In the genomic region with DNA sequence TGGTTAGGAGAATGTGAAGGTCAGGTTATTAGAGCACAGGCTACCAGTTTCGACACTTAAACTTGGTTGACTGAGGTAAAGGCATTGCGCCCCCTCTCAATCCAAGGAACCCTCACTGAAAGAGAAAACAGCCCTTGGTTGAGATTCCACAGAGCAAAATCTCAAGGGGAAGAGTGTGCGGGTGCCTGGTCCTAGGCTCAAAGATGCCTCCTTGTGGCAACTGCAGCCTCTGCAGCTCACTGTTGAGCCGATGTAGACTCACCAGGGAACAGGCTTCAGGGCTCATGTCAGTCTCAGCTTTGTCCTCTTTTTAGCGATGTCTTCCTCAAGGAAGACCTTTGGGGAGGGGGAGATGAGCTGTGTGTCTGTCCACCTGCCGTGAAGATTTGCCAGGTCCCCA, we compare ENCODE assay signal across 9 mouse cellular contexts.
A peak's percentile ranks its signal among the peaks of the same experiment; 100 is the strongest.
DNase-seq lines count a peak whose midpoint lies in the region; ATAC-seq and TF ChIP-seq lines count a peak whose summit lies in the region.
"Had no signal": no experiment of that assay in that cellular context is flagged by ENCODE, and none has a peak within 500 bp of the region (broad histone marks: within the 10 kb centered on the region; RNA-seq: fewer than 3 reads in every experiment).

No protein-coding gene starts in this region.

- H3K27me3 ChIP-seq in hindbrain, embryonic 11.5 days (ENCODE audit: control insufficient read depth, insufficient read depth, low read length): no peaks in the 10 kb centered on the region
- no peaks in the 10 kb centered on the region for H3K27me3 ChIP-seq in hindbrain, embryonic 12.5 days
- H3K27me3 ChIP-seq in embryonic facial prominence, embryonic 10.5 days (replicated peaks; ENCODE audit: low read depth, poor library complexity, severe bottlenecking): no peaks in the 10 kb centered on the region
- no peaks in the 10 kb centered on the region for H3K27me3 ChIP-seq in heart, embryonic 14.5 days (ENCODE audit: control insufficient read depth, insufficient read depth, low read length)
- no peaks in the 10 kb centered on the region for H3K27me3 ChIP-seq in lung, postnatal 0 days (replicated peaks; ENCODE audit: insufficient read depth, low read length)

- no peaks in the 10 kb centered on the region for H3K36me3 ChIP-seq in hindbrain, embryonic 11.5 days (ENCODE audit: control insufficient read depth, insufficient read depth, low read length)
- H3K36me3 ChIP-seq in hindbrain, embryonic 12.5 days: no peaks in the 10 kb centered on the region
- no peaks in the 10 kb centered on the region for H3K36me3 ChIP-seq in embryonic facial prominence, embryonic 10.5 days (replicated peaks)
- no peaks in the 10 kb centered on the region for H3K36me3 ChIP-seq in heart, embryonic 14.5 days (ENCODE audit: control insufficient read depth, insufficient read depth, low read length)
- no peaks in the 10 kb centered on the region for H3K36me3 ChIP-seq in lung, postnatal 0 days (ENCODE audit: insufficient read depth, low read length)

- no peaks in the 10 kb centered on the region for H3K9me3 ChIP-seq in hindbrain, embryonic 11.5 days (ENCODE audit: control insufficient read depth, low read length)
- no peaks in the 10 kb centered on the region for H3K9me3 ChIP-seq in hindbrain, embryonic 12.5 days (replicated peaks)
- H3K9me3 ChIP-seq in embryonic facial prominence, embryonic 10.5 days: no peaks in the 10 kb centered on the region
- H3K9me3 ChIP-seq in heart, embryonic 14.5 days (ENCODE audit: control insufficient read depth, low read length): no peaks in the 10 kb centered on the region
- no peaks in the 10 kb centered on the region for H3K9me3 ChIP-seq in lung, postnatal 0 days (ENCODE audit: low read length)

- TF ChIP-seq EP300 in lung, postnatal 0 days (IDR thresholded peaks at IDR 0.05): no peak

- no peak overlapping the region for H3K27ac ChIP-seq in hindbrain, embryonic 11.5 days (ENCODE audit: low read depth, low read length)
- H3K27ac ChIP-seq in hindbrain, embryonic 12.5 days: no peak overlapping the region
- H3K27ac ChIP-seq in embryonic facial prominence, embryonic 10.5 days (replicated peaks): no peak overlapping the region
- H3K27ac ChIP-seq in heart, embryonic 14.5 days (replicated peaks in 1 of 2; ENCODE audit: control insufficient read depth in 1 of 2, insufficient read depth in 1 of 2, low read depth in 2 of 2, low read length in 2 of 2): no peak overlapping the region
- H3K27ac ChIP-seq in lung, postnatal 0 days (ENCODE audit: low read length): no peak overlapping the region
- H3K27ac ChIP-seq: macrophage had no signal

- peak; percentile 60 for DNase-seq in hindbrain, embryonic 11.5 days (ENCODE audit: low spot score)
- peak; percentile 78 for DNase-seq in adrenal gland, postnatal 14 days
- peak; percentile 48 for DNase-seq in embryonic facial prominence, embryonic 10.5 days (ENCODE audit: low spot score)
- DNase-seq in layer of hippocampus, adult 11-12 months (ENCODE audit: low spot score): peak; percentile 77
- peak; percentile 75 for DNase-seq in lung, postnatal 0 days (ENCODE audit: low spot score)
- DNase-seq in spleen, postnatal 36 days (ENCODE audit: low spot score in 2 of 2): peak; percentile 17 to 27

- ATAC-seq in hindbrain, embryonic 11.5 days (ENCODE audit: low FRiP score): no peak
- ATAC-seq in hindbrain, embryonic 12.5 days (ENCODE audit: low FRiP score): no peak
- ATAC-seq in heart, embryonic 14.5 days (ENCODE audit: insufficient number of reproducible peaks, insufficient read depth, low FRiP score, low read depth): peak; percentile 50; the same call in 1 of the 2 replicates
- peak; percentile 74 for ATAC-seq in lung, postnatal 0 days

- peak; percentile 90 for TF ChIP-seq CTCF in lung, postnatal 0 days (IDR thresholded peaks at IDR 0.05)

- H3K4me1 ChIP-seq in hindbrain, embryonic 11.5 days (replicated peaks; ENCODE audit: control insufficient read depth, insufficient read depth, low read length): no peaks in the 10 kb centered on the region
- no peaks in the 10 kb centered on the region for H3K4me1 ChIP-seq in hindbrain, embryonic 12.5 days
- no peaks in the 10 kb centered on the region for H3K4me1 ChIP-seq in embryonic facial prominence, embryonic 10.5 days
- peaks cover 0 to 2% of the 10 kb centered on the region in 2 experiments; a peak in 1 of 4 replicates for H3K4me1 ChIP-seq in heart, embryonic 14.5 days (ENCODE audit: control insufficient read depth in 2 of 2, insufficient read depth in 2 of 2, low read length in 2 of 2)
- no peaks in the 10 kb centered on the region for H3K4me1 ChIP-seq in lung, postnatal 0 days (ENCODE audit: insufficient read depth, low read depth, low read length)

- H3K9ac ChIP-seq in hindbrain, embryonic 11.5 days (ENCODE audit: low read depth, low read length): no peak overlapping the region
- no peak overlapping the region for H3K9ac ChIP-seq in hindbrain, embryonic 12.5 days
- no peak overlapping the region for H3K9ac ChIP-seq in heart, embryonic 14.5 days (ENCODE audit: low read length)
- no peak overlapping the region for H3K9ac ChIP-seq in lung, postnatal 0 days (replicated peaks; ENCODE audit: low read depth)

- WGBS in hindbrain, embryonic 11.5 days: 41% methylated on average over 6 of the region's 6 CpGs
- 43% methylated on average over 6 of the region's 6 CpGs for WGBS in hindbrain, embryonic 12.5 days
- WGBS in embryonic facial prominence, embryonic 10.5 days: 34% methylated on average over 6 of the region's 6 CpGs
- 29% methylated on average over 6 of the region's 6 CpGs for WGBS in heart, embryonic 14.5 days
- 28% methylated on average over 6 of the region's 6 CpGs for WGBS in lung, postnatal 0 days

- no peak overlapping the region for H3K4me2 ChIP-seq in hindbrain, embryonic 11.5 days (replicated peaks; ENCODE audit: low read depth, low read length)
- no peak overlapping the region for H3K4me2 ChIP-seq in hindbrain, embryonic 12.5 days (replicated peaks)
- no peak overlapping the region for H3K4me2 ChIP-seq in heart, embryonic 14.5 days (ENCODE audit: low read length)
- H3K4me2 ChIP-seq in lung, postnatal 0 days (replicated peaks; ENCODE audit: low read depth, low read length): no peak overlapping the region

- H3K4me3 ChIP-seq in hindbrain, embryonic 11.5 days (ENCODE audit: low read depth, low read length): no peak overlapping the region
- no peak overlapping the region for H3K4me3 ChIP-seq in hindbrain, embryonic 12.5 days
- H3K4me3 ChIP-seq in embryonic facial prominence, embryonic 10.5 days: no peak overlapping the region
- H3K4me3 ChIP-seq in heart, embryonic 14.5 days (ENCODE audit: control insufficient read depth in 1 of 2, insufficient read depth in 1 of 2, low read depth in 1 of 2, low read length in 2 of 2): no peak overlapping the region
- H3K4me3 ChIP-seq in lung, postnatal 0 days (ENCODE audit: low read depth, low read length): no peak overlapping the region

Comparison
In these comparisons a context has a peak if more than half of its experiments do, and no peak if none do; other contexts are left out.
1. ATAC-seq: peak in heart, embryonic 14.5 days (single experiment) and lung, postnatal 0 days (single experiment); none in hindbrain, embryonic 11.5 days (single experiment) and hindbrain, embryonic 12.5 days (single experiment).
2. DNase-seq: peak in every context shown above with its lines; median percentile 78 in adrenal gland, postnatal 14 days; 77 in layer of hippocampus, adult 11-12 months; 75 in lung, postnatal 0 days; 60 in hindbrain, embryonic 11.5 days; 48 in embryonic facial prominence, embryonic 10.5 days; 22 in spleen, postnatal 36 days.